Comparison of ENCODE assay signal across 8 mouse cellular contexts in genomic region chr4:137724766-137725165, GRCm38 (mm10).
DNase-seq lines count a peak whose midpoint lies in the region; ATAC-seq lines count a peak whose summit lies in the region.

No protein-coding gene starts in this region.

- H3K4me2 ChIP-seq in embryonic facial prominence, embryonic 11.5 days (ENCODE audit: low read depth, low read length) = no peak overlapping the region

- H3K27me3 ChIP-seq in embryonic facial prominence, embryonic 11.5 days (ENCODE audit: control insufficient read depth, insufficient read depth, low read length) = peaks cover 25% of the 10 kb centered on the region
- no peaks in the 10 kb centered on the region for H3K27me3 ChIP-seq in splenic B cell, adult 2 months (ENCODE audit: control insufficient read depth, insufficient read depth, low read length, poor library complexity, severe bottlenecking)

- H3K4me1 ChIP-seq in embryonic facial prominence, embryonic 11.5 days (ENCODE audit: control insufficient read depth, insufficient read depth, low read length) = peaks cover 16% of the 10 kb centered on the region

- no peak overlapping the region for H3K9ac ChIP-seq in embryonic facial prominence, embryonic 11.5 days (replicated peaks; ENCODE audit: low read length)

- no peak overlapping the region for H3K27ac ChIP-seq in embryonic facial prominence, embryonic 11.5 days (replicated peaks; ENCODE audit: low read depth, low read length)

- no peaks in the 10 kb centered on the region for H3K9me3 ChIP-seq in embryonic facial prominence, embryonic 11.5 days (replicated peaks; ENCODE audit: control insufficient read depth, low read length)

- no peaks in the 10 kb centered on the region for H3K36me3 ChIP-seq in embryonic facial prominence, embryonic 11.5 days (replicated peaks; ENCODE audit: control insufficient read depth, insufficient read depth, low read depth, low read length)
- H3K36me3 ChIP-seq in splenic B cell, adult 2 months (ENCODE audit: control insufficient read depth, insufficient read depth, low read length, poor library complexity, severe bottlenecking) = no peaks in the 10 kb centered on the region

- no peak for ATAC-seq in embryonic facial prominence, embryonic 11.5 days (replicated peaks; ENCODE audit: insufficient number of reproducible peaks, low FRiP score, low TSS enrichment, low read depth)

- peak; percentile 69 to 83 for DNase-seq in adrenal gland, adult (ENCODE audit: inconsistent age in 2 of 2, low spot score in 1 of 2)
- no peak for DNase-seq in adrenal gland, adult 8-10 months
- peak; percentile 49 for DNase-seq in right cerebral cortex, adult 18-20 months
- no peak for DNase-seq in right cerebral cortex, postnatal 36 days (ENCODE audit: low spot score in 2 of 2)
- peak; percentile 36 for DNase-seq in embryonic facial prominence, embryonic 11.5 days (ENCODE audit: low spot score)
- DNase-seq in heart, postnatal 4 days = peak; percentile 87
- DNase-seq in lung, postnatal 14 days = peak; percentile 61
- DNase-seq in splenic B cell, adult 2 months (ENCODE audit: low read depth, low spot score) = peak; percentile 87

- 49% methylated on average over 8 of the region's 8 CpGs for WGBS in embryonic facial prominence, embryonic 11.5 days

- no peak overlapping the region for H3K4me3 ChIP-seq in embryonic facial prominence, embryonic 11.5 days (ENCODE audit: low read depth, low read length)

Comparison
In these comparisons a context has a peak if more than half of its experiments do, and no peak if none do; other contexts are left out.
1. DNase-seq: peak in adrenal gland, adult (2 of 2), right cerebral cortex, adult 18-20 months (single experiment), embryonic facial prominence, embryonic 11.5 days (single experiment), heart, postnatal 4 days (single experiment), lung, postnatal 14 days (single experiment) and splenic B cell, adult 2 months (single experiment); none in adrenal gland, adult 8-10 months (single experiment) and right cerebral cortex, postnatal 36 days (0 of 2).